Mouse (Mus musculus) kidney, postnatal 25 days (tissue): ENCODE results near the gene Tns1.
A peak's percentile ranks its signal among the peaks of the same experiment; 100 is the strongest.

ENCODE experiments used
- DNase-seq, 2 experiments: peaks; one replicate each; pipeline ENCODE4 v3.0.0; 2021; ENCODE audit warnings: mixed read lengths in 2 of 2

The Tns1 gene

DNA sequence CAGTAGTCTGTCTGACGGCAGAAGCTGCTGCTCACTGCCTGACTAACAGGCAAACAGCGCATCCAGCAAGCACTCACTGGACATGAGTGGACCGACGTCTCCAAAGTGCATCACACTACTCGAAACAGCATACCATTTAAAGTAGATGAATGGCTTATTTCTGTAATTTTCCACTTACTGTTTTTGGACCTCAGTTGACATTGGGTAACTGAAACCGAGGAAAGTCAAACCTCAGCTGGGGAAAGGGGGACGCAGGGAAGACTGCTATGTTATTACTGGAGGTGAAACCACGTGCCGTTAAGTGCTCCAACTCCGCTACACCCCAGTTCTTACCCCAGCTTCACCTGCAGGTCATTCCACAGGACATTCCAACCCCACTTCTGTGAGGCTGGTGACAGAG is 111.5 kb downstream of the Tns1 start:
- peak in 1 of 2 experiments; percentile 49 for DNase-seq

DNA sequence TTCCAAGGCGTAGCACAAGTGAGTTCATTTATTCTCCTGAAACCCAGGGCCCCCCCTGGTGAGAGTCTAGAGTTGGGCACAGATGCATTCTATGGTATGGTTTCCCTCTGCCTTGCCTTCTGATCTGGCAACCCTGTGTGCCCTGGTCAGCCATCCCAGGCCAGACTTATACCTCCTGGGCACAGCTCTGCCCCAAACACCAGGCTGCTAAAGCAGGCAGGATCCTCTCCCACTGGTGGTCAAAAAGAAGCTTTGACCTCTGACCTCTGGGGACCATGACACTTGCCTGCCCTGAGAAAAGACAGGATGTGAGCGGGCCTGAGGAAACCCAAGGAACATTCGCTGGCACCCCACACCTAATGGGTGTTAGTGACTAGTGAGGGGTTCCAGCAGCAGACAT is 114.8 kb downstream of the Tns1 start:
- peak in 1 of 2 experiments; percentile 60 for DNase-seq

DNA sequence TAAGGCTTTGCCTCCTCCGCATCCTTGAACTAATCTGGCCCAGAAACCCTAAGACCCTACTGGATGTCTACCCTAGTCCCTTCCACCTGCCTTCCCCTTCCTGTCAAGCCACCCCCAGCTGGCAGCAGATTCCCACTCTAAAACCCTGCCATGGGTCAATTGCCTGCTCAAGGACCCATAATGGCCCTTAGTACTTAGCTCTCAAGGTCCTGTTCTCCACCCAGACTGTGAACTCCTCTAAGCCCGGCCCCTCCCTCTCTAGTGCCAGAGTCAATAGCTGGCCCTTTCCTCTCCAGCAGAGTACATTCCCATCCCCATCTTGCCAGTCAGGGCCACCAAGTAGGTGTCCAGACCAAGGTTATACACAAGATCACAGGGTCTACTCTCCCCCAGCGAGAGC is 115.3 kb downstream of the Tns1 start:
- DNase-seq, result peak; percentile 71 to 92

DNA sequence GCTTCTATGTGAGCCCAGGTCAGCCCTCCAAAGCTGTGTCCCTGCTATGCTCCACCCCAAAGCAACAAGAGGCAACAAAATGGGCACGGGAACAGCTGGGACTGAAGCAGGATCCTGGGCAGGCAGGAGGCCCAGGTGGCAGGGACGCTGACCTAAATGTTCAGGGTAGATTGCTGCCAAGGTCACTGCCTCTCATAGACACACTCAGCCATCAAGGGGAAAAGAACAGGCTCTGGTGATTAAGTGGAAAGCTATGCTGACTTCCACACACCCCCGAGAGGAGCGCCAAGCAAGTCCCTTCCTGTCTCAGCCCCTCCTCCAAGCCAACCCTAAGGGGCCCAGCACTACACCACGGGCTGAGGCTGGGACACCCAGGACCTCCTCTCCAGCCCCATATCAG is 115.8 kb downstream of the Tns1 start:
- DNase-seq, result peak; percentile 72 to 90

DNA sequence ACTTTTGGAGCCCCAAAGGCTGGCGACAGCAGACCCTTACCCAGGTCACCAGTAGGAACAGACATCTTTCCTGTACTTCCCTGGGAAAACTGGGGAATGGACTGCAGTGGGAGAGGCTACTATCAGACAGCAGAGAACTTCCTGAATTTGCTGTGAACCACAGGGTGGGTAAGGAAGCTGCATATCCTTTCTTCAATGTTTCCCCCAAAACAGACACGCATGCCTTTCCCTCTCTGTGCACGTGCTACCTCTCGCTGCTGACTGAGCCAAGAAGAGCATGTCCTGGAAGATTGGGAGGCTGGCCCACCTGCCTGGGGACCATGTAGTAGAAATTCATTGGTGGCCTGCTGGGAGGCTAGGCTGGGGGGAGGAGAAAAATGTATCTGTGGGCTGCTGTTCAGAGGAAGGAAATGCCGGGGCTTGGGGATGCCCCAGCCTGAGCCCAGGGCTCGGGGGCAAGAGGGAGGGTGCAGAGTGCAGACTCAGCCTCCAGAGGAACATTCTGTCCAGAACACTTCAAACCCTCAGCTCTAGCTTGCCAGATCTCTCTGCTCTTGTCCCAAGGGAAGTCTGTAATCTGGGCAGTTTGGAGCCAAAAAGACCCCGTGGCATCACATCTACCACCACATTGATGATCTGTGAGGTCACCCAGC is 116.7 kb downstream of the Tns1 start:
- peak; percentile 65 to 94 for DNase-seq

DNA sequence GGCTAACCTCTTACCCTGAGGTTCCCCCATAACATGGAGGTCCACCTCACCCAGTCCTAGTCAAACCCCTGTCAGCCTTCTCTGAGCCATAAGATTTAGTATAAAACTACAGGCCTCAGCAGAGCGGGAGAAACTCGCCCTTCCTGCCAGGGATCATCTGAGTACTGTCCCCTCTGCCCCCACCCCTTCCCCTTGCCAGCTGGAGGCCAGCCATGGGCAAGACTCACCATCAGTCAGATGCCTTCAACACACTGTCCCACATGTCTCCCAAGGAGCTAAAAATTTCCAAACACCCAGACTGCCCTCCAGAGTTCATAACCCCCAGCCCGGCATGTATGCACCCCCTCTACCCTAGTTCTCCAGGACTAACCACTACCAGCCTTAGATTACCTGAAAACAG is 119.2 kb downstream of the Tns1 start:
- peak; percentile 82 to 95 for DNase-seq

DNA sequence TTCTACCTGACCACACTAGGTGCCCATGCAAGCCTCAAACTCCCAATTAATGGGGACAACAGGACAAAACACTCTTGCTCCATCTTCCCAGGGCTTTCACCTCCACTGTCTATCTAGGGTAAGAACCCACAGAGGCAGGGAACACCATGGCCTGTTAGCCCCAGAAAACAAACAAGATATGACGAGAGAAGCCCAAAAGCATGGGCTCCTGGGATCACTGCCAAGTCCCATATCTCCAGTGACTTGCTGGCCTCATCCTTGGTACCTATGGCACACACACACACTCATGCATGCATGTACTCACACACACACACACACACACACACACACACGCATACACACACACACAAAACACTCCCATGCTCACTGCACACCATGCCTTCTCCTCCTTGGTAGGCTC is 120.5 kb downstream of the Tns1 start:
- no peak for DNase-seq

DNA sequence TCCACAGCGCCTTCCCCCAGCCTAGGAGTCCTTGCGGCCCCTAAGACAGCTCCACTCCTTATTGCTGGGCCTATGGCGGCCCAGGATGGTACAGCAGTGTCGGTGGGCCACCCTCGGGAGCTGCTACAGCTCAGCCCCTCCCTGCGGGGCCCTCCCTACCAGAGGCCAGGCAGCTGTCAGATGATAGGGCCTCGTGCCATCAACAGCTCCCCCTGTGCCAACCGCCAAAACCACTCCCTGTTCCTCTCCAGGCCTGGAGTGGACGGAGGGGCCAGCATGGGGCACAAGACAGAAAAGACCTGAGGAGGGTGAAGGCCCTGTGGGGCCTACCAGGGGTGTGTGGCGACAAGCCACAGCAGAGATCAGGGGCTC is 122.8 kb downstream of the Tns1 start:
- DNase-seq, result peak in 1 of 2 experiments; percentile 79

DNA sequence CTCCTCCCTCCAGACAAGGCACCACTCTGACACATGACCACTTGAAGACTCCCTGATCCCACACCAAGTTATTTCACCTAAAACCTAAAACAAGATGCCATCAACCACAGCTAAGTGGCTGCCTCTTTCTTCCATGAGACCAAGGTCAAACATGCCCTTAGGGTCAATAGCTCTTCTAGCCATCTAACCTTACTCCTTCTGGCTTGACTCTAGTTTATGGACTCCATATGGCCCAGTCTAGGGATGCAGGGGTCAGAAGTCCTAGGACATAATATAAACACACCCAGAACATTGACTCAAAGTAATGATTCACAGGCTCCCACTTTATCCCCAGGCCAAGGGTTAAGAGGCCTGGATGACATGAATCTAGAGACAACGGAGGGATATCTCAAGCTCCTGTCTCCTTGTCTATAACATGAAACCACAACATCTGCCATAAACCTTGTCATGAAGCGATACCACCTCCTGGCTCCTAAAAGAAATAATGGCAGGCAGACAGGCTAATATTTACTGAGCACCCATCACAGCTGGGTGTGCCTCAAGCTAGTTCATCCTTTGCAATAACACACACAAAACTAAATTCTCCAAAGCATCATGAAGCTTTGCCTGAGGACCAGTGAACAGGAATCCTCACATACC is 123.3 kb downstream of the Tns1 start:
- DNase-seq, result no peak

DNA sequence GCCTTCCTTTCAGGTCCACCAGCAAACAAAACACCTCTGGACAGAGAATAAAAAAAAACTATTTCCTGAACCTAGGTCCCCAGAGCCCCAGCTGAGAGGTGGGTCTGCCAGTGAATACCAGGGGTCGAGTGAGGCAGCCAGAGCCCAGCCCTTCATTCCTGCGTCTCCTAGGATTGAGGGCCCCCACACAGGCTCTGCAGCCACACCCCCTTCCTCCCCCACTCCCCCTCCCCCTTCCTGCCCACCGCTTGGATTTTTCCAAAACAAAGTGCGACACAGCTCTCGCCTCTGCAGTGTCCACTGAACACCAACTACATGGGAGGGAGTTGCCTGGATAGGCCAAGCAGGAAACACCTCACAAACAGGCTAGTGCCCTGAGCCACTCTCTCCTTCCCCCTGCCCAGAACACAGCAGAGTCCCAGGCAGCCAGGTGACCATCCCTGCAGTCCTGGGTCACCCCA is 124.0 kb downstream of the Tns1 start:
- DNase-seq, result peak; percentile 68 to 90

DNA sequence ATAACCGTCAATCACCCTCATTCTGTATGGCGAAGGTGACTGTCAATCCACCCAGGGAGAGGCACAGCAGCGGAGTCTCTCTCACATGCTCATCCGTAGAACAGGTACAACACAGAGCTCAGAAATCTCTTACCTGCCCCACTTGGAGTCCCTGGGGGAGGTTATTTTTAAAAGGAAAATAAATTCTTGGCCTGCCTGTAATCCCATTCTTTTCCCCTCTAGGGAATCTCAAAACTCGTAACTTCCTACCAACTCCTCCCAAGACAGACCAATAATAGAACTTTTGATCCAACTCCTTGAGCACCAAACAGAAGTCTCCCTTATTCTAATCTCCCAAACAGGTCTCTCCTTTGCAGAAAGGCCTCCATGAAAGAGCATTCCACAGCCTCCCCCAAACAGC is 124.7 kb downstream of the Tns1 start:
- no peak for DNase-seq

DNA sequence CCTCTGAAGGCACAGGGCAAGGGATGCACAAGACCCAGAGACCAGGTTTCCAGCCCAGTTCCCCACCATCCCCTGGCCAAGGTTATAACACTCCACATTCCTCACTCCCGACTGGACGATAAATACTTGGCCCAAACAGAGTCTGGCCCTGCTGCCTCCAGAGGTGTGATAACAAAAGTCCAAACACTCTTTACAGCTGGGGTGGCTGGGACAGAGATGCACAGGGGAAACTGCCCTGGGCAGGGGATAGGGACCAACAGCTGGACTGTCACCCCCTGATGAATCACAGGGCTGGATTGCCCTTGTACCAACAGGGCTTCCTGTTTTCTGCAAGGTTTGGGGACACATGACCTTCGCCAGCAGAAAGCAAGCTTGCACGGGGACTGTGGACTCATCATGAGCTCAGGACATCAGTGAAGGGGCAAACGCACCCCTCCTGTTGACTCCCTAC is 125.3 kb downstream of the Tns1 start:
- peak in 1 of 2 experiments; percentile 72 for DNase-seq

DNA sequence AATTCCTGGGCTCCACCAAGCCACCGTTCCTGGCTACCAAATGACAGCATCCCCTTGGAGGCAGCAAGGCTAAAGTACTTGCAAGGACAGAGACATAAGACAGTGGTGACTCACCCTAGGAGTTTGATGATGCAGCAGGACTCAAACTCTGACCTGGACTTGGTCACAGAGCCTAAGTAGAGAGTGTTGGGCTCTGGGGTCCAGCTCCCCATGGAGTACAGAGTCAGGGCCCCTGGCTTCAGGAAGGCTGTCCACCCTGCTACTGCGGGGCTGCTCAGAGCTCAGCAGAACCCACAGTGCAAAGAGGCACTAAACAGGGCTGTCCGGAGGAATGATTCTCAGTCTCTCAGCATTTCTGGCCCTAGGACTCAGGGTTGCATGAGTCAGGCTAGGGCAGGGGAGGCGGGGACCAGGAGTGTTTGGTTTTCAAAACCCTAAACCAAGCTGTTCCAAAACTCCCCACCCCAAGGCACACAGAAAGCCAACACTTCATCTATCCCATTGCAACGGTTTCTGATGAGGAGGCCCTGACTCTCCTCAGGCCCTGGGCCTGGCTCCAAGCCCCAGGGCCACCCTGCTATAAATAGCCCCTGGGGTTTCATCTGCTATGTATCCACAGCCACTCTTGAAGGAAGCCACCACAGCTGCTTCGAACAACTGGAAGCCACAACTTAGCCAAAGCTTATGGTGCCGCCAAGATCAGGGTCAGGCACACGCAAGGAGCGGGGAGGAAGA is 126.0 kb downstream of the Tns1 start:
- DNase-seq, result peak; percentile 53 to 73

DNA sequence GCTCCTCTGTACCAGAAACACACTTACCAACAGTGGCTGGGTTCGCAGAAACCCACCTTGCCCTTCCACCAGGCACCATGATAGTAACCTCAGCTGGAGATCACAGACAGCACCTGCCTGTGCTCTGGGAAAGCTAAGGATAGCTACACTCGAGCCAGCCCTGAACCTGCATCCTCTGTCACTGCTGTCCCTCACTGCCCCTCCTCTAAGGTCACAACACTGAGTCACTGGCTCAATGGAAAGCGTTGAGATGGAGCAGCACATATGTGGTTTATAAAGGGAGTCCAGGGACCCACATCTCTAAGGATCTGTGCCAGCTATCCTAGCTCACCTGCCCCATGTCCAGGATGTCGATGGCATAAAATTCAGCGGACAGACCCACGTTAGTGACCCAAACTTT is 126.9 kb downstream of the Tns1 start:
- DNase-seq, result no peak

DNA sequence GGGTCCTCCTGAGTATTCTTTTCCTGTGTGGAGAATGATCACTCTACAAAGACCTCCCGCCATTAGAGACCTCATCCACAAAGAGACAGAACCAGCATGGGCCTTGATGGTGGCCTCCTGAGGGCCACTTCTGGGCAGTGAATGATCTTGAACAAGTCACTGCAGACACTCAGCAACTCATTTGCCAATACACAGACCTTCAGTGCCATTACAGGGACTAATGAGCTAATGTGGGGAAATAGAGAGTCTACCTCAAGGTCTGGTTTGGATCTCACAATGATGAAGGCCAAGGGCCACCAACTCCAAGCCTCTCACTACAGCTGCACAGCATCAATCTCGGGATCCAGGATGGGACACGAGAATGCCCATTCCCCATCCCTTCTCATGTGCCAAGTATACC is 127.6 kb downstream of the Tns1 start:
- no peak for DNase-seq

DNA sequence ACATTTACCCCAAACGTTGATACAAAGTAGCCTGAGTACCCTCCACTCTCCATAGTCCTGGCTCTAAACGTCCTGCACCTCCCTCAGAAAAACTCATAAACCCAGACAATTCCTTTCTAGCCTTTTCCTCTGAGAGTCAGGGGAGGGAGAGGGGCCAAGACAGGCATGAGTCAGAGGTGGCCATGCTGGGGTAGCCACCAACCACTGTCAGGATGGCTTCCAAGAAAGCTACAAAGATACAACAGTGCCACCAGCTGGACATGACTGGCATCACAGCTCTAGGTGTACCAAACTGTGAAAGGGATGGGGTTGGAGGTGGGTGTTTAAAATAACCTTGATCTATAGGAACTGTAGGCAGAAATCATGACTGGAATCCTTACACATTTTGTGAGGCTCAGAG is 128.0 kb downstream of the Tns1 start:
- peak; percentile 78 to 86 for DNase-seq

DNA sequence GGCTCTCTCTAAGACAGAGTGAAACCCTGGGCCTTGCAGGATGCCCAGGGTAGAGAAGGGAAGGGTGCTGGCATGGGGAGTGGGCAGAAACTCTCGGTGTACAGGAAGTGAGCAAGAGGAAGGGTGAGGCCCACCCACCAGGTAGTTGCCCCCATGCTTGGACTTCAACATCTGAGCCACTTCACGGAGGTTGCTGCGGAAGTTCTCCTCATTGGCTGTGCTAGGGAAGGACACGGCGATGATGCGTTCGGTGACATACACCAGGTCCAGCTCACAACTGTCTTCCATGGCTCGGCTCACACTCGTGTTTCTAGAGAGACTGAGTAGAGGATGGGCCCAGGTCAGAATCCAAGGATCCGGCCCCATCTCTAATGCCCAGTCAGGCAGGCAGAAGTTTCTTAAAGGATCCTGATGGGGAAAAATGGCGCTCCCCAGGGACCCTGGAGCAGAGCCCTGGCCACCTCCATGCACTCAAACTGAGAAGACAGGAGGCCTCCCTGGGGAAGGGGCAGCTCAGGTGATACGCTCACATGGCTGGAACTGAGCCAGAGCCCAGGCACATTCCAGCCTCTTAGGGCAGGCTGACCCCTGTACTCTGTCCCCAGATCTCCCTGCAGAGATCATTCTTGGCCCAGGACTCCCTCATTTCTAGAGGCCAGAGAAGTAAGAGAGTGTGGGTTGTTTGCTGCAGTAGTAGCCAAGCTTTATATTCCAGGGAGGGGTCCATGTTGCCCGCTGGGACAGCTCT is 129.0 kb downstream of the Tns1 start:
- DNase-seq, result peak; percentile 85 to 92

DNA sequence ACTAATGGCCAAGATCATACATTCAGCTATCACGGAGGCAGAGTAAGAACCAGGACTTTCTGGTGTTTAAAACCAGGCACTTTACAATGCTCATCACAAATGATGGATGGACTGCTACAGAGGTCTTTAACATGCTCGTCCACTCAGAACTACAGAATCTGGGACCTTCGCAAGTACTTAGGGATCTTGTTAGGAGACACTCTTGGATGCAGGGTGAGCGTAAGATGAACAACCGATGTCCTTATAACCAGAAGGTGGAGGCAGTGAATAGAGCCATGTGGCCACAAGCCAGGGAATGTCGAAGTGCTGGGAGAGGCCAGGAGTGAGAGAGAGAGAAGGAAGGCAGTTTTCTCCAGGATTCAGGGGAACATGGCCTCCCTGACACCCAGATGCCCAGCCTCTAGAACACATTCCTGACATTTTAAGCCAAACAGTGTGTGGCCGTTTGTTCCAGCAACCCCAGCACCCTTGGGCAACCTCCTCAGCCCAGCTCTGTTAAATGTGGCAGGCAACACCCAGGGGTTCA is 130.3 kb downstream of the Tns1 start:
- peak in 1 of 2 experiments; percentile 68 for DNase-seq

DNA sequence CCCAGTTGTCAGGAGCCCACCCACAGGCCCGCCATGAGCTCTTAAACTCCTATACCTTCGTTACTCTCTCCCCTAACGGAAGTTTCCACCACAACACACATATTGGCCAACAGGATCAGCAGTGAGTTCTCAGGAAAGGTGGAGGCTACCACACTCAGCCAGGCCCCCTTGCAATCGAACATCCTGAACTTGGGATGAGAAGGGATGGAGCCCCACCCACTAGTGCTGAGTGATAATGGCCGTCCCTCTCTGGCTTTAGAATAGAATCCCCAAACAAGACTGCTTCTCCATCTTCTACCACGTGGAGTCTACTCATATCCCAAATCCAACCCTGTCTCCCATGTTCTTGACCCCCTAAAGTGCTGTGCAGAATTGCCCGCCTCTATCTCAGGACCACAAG is 131.0 kb downstream of the Tns1 start:
- DNase-seq, result no peak

DNA sequence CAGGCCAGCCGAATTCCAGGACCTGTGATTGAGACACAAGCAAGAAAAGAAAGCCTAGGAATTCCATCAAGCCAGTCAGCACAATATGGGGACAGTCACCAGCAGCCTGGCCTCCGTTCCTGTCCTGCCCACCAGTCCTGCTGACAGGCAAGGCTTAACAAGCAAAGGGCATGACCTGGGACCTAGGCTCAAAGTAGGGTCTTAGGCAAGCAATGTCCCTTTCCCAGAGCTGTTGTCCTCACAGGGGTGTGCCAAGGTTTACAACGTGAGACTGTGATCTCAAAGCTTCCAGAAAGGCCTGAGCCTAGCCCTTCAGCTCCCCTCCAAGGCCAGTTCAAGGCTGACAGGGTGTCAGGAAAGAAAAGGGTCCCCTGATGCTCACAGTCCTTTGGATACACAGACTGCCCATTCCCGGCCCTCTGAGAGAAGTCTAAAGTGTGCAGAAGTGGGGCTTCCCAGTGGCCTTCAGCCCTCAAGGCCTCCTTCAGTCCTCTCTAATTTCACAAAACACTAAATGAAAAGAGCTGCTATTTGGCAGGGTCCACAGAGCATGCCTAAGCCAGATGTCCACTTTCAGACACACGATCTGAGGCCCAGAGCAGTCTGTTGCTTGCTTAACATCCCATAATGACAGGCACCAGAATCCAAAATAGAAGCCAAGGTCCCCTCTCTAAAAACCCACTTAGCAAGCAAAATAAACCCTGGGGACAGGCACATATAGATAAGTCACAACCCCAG is 131.9 kb downstream of the Tns1 start:
- no peak for DNase-seq

DNA sequence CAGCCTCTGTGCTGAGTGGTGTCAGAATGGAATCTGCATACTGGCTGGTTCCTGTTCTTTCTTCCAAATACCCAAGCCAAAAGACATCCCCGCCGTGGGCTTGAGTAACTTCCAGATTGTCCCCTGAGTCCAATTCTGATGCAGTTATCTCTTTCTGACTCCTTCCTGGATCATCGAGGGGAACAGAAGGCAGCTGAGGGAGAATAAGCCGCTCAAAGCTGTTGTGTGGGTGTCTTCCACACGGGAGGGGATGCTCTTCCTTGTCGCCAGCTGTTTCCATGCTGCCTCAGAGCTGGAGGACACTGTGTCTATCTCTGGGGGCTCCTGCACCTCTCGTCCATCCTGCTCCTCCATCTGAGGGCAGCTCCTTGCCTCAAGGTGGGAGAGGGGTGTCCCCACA is 133.0 kb downstream of the Tns1 start:
- no peak for DNase-seq

DNA sequence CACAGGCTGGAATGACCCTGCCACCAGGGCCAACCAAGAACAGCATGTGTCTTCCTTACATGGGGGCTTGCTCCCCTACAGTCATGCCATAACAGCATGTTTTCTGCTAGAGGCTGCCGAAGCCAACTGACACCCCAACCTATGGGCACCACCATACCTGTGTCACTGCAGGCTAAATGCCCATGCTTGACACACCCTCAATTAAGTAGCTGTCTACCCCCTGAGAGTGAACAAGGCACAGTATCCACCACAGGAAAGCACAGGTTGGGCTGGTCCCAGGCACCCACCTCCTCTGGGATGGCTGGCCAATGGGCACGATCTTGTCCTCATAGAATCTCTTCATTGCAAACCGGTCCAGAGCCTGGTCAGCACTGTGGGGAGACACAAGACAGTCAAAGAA is 134.2 kb downstream of the Tns1 start:
- no peak for DNase-seq
